Mouse (Mus musculus) liver, embryonic 12.5 days (tissue): ENCODE data around the gene Vmn2r71. TPM values are rescaled to one million over a fixed set of nuclear protein-coding genes. Genes with fewer than 3 reads are reported as not detected.

Source experiments
- ATAC-seq: fragments of 200-750 bp; cut with Nextera tagmentation; 2 replicates; pipeline ENCODE4 v1.8.0; 2017; ENCODE audit warnings: moderate number of reproducible peaks, mild to moderate bottlenecking, moderate library complexity
- H3K27ac ChIP-seq: fragments of 300-500 bp; sonication (generic); 2 replicates; pipeline ENCODE4 v1.5.1; 2016; ENCODE audit warnings: mild to moderate bottlenecking
- H3K27me3 ChIP-seq: fragments of 300-500 bp; sonication (generic); replicated peaks from 2 replicates; pipeline ENCODE4 v1.6.1; 2016; ENCODE audit warnings: mild to moderate bottlenecking, moderate library complexity
- H3K36me3 ChIP-seq: fragments of 300-500 bp; sonication (generic); 2 replicates; pipeline ENCODE4 v1.6.1; 2016; ENCODE audit warnings: mild to moderate bottlenecking, moderate library complexity
- H3K4me1 ChIP-seq: fragments of 300-500 bp; sonication (generic); 2 replicates; pipeline ENCODE4 v1.6.1; 2016
- H3K4me2 ChIP-seq: fragments of 300-500 bp; sonication (generic); 2 replicates; pipeline ENCODE4 v1.6.1; 2016; ENCODE audit warnings: mild to moderate bottlenecking, moderate library complexity
- H3K4me3 ChIP-seq: fragments of 300-500 bp; sonication (generic); 2 replicates; pipeline ENCODE4 v1.5.1; 2016; ENCODE audit warnings: mild to moderate bottlenecking, moderate library complexity
- H3K9ac ChIP-seq: fragments of 300-500 bp; sonication (generic); 2 replicates; pipeline ENCODE4 v1.6.1; 2016; ENCODE audit warnings: mild to moderate bottlenecking, moderate library complexity
- H3K9me3 ChIP-seq: fragments of 300-500 bp; sonication (generic); replicated peaks from 2 replicates; pipeline ENCODE4 v1.6.1; 2016; ENCODE audit warnings: mild to moderate bottlenecking, moderate library complexity
- WGBS: fragments of 180-500 bp; shearing (Covaris S2); methylation state at CpG from one replicate; pipeline ENCODE4 v1.1.7; 2016; ENCODE audit not compliant: insufficient replicate concordance; 5-methylcytosine and 5-hydroxymethylcytosine counted together
- polyA plus RNA-seq: library from polyadenylated mRNA; unstranded; fragments of >200 nt; fragmentation: Nextera tagmentation; extraction: Ambion mirVana; gene quantifications from 2 replicates; pipeline ENCODE4 v1.2.1, GENCODE M21; 2016

Vmn2r71 gene
- polyA plus RNA-seq: not detected in 2 replicates

GRCm38 (mm10) chr7:85562787-85563186 is at the start of gene Vmn2r71:
TSS of gene Vmn2r71 (plus strand) at chr7:85563087.
- WGBS: 73% methylated on average over 5 of the region's 5 CpGs
- H3K36me3 ChIP-seq: no peaks in the 10 kb centered on the region

GRCm38 (mm10) chr7:85542108-85542507 is 20.8 kb upstream of the Vmn2r71 start:
- no peaks in the 10 kb centered on the region for H3K4me1 ChIP-seq
- 0 out of 2 replicates have a peak, but pooled peaks cover 3% of the 10 kb centered on the region for H3K9me3 ChIP-seq
- no peak for ATAC-seq
- H3K4me2 ChIP-seq: no peak overlapping the region
- H3K27me3 ChIP-seq: no peaks in the 10 kb centered on the region
- H3K36me3 ChIP-seq: no peaks in the 10 kb centered on the region
- no peak overlapping the region for H3K9ac ChIP-seq
- H3K27ac ChIP-seq: no peak overlapping the region
- H3K4me3 ChIP-seq: no peak overlapping the region
- 85% methylated on average over 2 of the region's 2 CpGs for WGBS

More at GRCm38 (mm10) chr7:85562787-85563186, at the start of gene Vmn2r71:
- Histone ChIP-seq H3K27me3 (no peaks in the 10 kb centered on the region), H3K4me1 (no peaks in the 10 kb centered on the region), H3K4me3 (no peak within 1 kb of the TSS), H3K9me3 (no peaks in the 10 kb centered on the region), H3K27ac (no peak within 1 kb of the TSS), H3K4me2 (no peak within 1 kb of the TSS), H3K9ac (no peak within 1 kb of the TSS)
- ATAC-seq: no peak

GRCm38 (mm10) chr7:85543118-85543517 is 19.8 kb upstream of the Vmn2r71 start:
- Histone ChIP-seq H3K27ac (no peak overlapping the region), H3K27me3 (no peaks in the 10 kb centered on the region), H3K4me2 (no peak overlapping the region), H3K4me1 (no peaks in the 10 kb centered on the region), H3K4me3 (no peak overlapping the region), H3K9me3 (0 out of 2 replicates have a peak, but pooled peaks cover 3% of the 10 kb centered on the region), H3K36me3 (no peaks in the 10 kb centered on the region), H3K9ac (no peak overlapping the region)
- WGBS: 51% methylated on average over 2 of the region's 2 CpGs
- ATAC-seq: no peak

GRCm38 (mm10) chr7:85569092-85569491 is 6.2 kb downstream of the Vmn2r71 start, which contains the start of gene Vmn2r70:
TSS of gene Vmn2r70 (minus strand) at chr7:85569192.
- Histone ChIP-seq H3K4me3 (no peak within 1 kb of the TSS), H3K9me3 (no peaks in the 10 kb centered on the region), H3K27me3 (no peaks in the 10 kb centered on the region), H3K4me2 (no peak within 1 kb of the TSS), H3K9ac (no peak within 1 kb of the TSS), H3K4me1 (no peaks in the 10 kb centered on the region), H3K27ac (no peak within 1 kb of the TSS), H3K36me3 (no peaks in the 10 kb centered on the region)
- no peak for ATAC-seq
- WGBS: 49% methylated on average over 2 of the region's 2 CpGs

Other genes with a start within 250 kb of the Vmn2r71 start
- not detected in 2 replicates for gene Vmn2r69, start 147.2 kb upstream of the Vmn2r71 start, polyA plus RNA-seq
- gene Vmn2r70, start 6.1 kb downstream of the Vmn2r71 start, polyA plus RNA-seq: not detected in 2 replicates
- not detected in 2 replicates for gene Vmn2r72, start 192.0 kb downstream of the Vmn2r71 start, polyA plus RNA-seq